Mouse (Mus musculus) midbrain, postnatal 0 days (tissue): ENCODE results near the gene Dnajc13. TPM values are rescaled to one million over a fixed set of nuclear protein-coding genes. Genes with fewer than 3 reads are reported as not detected.

Experiments used
- ATAC-seq: fragments of 200-750 bp; cut with Nextera tagmentation; 2 replicates; pipeline ENCODE4 v1.8.0; 2017; ENCODE audit warnings: moderate number of reproducible peaks, mild to moderate bottlenecking, moderate TSS enrichment, moderate library complexity; ENCODE audit not compliant: low FRiP score
- DNase-seq: peaks from one replicate; pipeline ENCODE4 v3.0.0-alpha.2; 2015; ENCODE audit warnings: low spot score
- H3K27ac ChIP-seq: fragments of 300-500 bp; sonication (generic); 2 replicates; pipeline ENCODE4 v1.5.1; 2014; ENCODE audit warnings: low read depth, mild to moderate bottlenecking, low read length, mixed read lengths
- H3K27me3 ChIP-seq: fragments of 300-500 bp; sonication (generic); 2 replicates; pipeline ENCODE4 v1.6.1; 2014; ENCODE audit warnings: low read length, control low read depth, mixed read lengths; ENCODE audit not compliant: insufficient read depth
- H3K36me3 ChIP-seq: fragments of 300-500 bp; sonication (generic); 2 replicates; pipeline ENCODE4 v1.6.1; 2014; ENCODE audit warnings: low read length, control low read depth, mixed read lengths; ENCODE audit not compliant: insufficient read depth
- H3K4me1 ChIP-seq: fragments of 300-500 bp; sonication (generic); 2 replicates; pipeline ENCODE4 v1.6.1; 2014; ENCODE audit warnings: mild to moderate bottlenecking, control low read depth, antibody characterized with exemption, low read length, mixed read lengths; ENCODE audit not compliant: insufficient read depth
- H3K4me2 ChIP-seq: fragments of 300-500 bp; sonication (generic); 2 replicates; pipeline ENCODE4 v1.6.1; 2014; ENCODE audit warnings: low read depth, mild to moderate bottlenecking, low read length, mixed read lengths; ENCODE audit not compliant: poor library complexity, severe bottlenecking
- H3K4me3 ChIP-seq: fragments of 300-500 bp; sonication (generic); 2 replicates; pipeline ENCODE4 v1.5.1; 2014; ENCODE audit warnings: low read depth, mild to moderate bottlenecking, low read length, moderate library complexity
- H3K9ac ChIP-seq: fragments of 300-500 bp; sonication (generic); replicated peaks from 2 replicates; pipeline ENCODE4 v1.6.1; 2014; ENCODE audit warnings: mild to moderate bottlenecking, low read length, moderate library complexity, mixed read lengths; ENCODE audit not compliant: poor library complexity, severe bottlenecking
- H3K9me3 ChIP-seq: fragments of 300-500 bp; sonication (generic); 2 replicates; pipeline ENCODE4 v1.6.1; 2016; ENCODE audit warnings: low read length, control low read depth
- CTCF ChIP-seq: IDR thresholded peaks from 2 replicates; pipeline ENCODE4 v1.5.1; 2016; ENCODE audit warnings: antibody characterized with exemption, mild to moderate bottlenecking
- WGBS: fragments of 180-500 bp; shearing (Covaris S2); extraction: QIAGEN DNeasy Blood & Tissue Kit; methylation state at CpG from one replicate; pipeline ENCODE4 v1.1.7; 2014; 5-methylcytosine and 5-hydroxymethylcytosine counted together
- polyA plus RNA-seq: library from polyadenylated mRNA; unstranded; fragments of >200 nt; fragmentation: Nextera tagmentation; extraction: Ambion mirVana; gene quantifications from 2 replicates; pipeline ENCODE4 v1.2.1, GENCODE M21; 2015
- total RNA-seq: library from RNA; depleted of rRNA; stranded (reverse); fragments of >200 nt; gene quantifications from 2 replicates; pipeline ENCODE4 v1.2.3, GENCODE M21; 2014

The Dnajc13 gene
- total and polyA plus RNA-seq, 2 experiments from 2014 or later = 16.7 to 76.4 TPM

DNA sequence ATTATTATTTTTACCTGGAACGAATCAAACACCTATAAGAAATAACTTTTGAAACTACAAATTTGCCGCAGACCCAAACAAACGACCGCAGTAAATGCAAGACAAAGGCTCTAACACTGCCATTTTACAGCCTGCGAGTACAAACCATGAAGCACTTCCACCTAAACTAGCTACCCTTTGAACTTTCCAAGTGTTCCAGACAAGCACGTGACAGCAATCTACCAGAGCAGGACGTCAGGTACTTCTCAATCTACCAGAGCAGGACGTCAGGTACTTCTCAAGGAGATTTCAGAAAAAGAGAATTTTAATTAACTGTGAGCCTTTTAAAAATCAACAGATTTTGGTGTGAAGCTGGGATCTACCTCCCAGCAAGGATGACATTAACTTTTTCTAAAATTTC lies 11.6 kb downstream of the Dnajc13 start:
- no peak overlapping the region for H3K27ac ChIP-seq
- TF ChIP-seq CTCF = no peak
- H3K36me3 ChIP-seq = no peaks in the 10 kb centered on the region
- H3K4me2 ChIP-seq = no peak overlapping the region
- WGBS = 89% methylated on average over 8 of the region's 8 CpGs
- no peak overlapping the region for H3K9ac ChIP-seq
- no peaks in the 10 kb centered on the region for H3K4me1 ChIP-seq
- H3K9me3 ChIP-seq = no peaks in the 10 kb centered on the region
- H3K27me3 ChIP-seq = no peaks in the 10 kb centered on the region
- no peak for DNase-seq
- no peak overlapping the region for H3K4me3 ChIP-seq
- no peak for ATAC-seq

- Histone ChIP-seq H3K4me2 (no peak overlapping the region), H3K4me1 (no peaks in the 10 kb centered on the region), H3K27ac (no peak overlapping the region), H3K9me3 (no peaks in the 10 kb centered on the region), H3K27me3 (no peaks in the 10 kb centered on the region), H3K9ac (no peak overlapping the region), H3K36me3 (no peaks in the 10 kb centered on the region), H3K4me3 (no peak overlapping the region)
- ATAC-seq (no peak), DNase-seq (no peak)
- WGBS = 81% methylated on average over 6 of the region's 6 CpGs
- no peak for TF ChIP-seq CTCF
Observed at GRCm38 (mm10) chr9:104247307-104247987, 15.3 kb downstream of the Dnajc13 start.

DNA sequence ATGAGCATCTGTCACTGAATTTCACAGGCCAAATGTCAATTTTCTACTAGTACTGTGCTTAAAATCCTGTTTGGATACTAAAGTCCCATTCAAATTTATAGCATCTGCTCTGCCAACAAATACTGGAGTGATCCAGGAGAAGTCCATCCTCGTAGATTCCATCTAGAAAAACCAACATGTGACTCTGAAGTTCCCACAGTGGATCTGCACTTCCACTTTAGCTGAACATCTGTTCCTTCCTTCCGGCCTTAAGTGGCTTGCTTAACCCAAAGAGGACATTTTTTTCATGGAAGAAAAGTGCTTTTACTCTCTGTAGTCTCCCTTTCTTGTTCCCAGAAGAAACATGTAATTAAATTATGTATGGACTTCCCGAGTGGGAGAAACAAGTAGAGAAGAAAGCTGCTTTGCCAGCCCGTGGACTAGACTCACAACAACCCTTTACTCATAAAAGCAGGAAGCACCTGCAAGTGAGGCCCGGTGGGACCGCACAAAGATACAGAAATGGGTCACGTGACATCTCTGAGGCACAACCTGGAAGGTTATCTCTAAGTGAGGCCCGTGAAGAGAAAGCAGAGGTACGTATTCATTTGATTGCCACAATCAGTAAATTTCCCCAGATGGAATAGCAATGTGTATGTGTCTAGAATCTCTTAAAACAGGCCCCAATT lies 18.8 kb downstream of the Dnajc13 start:
- WGBS = 78% methylated on average over 9 of the region's 9 CpGs
- no peak for TF ChIP-seq CTCF

GRCm38 (mm10) chr9:104240146-104240545 lies 22.6 kb downstream of the Dnajc13 start:
- no peaks in the 10 kb centered on the region for H3K9me3 ChIP-seq
- no peaks in the 10 kb centered on the region for H3K4me1 ChIP-seq
- DNase-seq (no peak), ATAC-seq (no peak)
- no peak for TF ChIP-seq CTCF
- WGBS = 96% methylated on average over 7 of the region's 7 CpGs
- H3K27ac ChIP-seq = no peak overlapping the region
- no peak overlapping the region for H3K4me2 ChIP-seq
- no peak overlapping the region for H3K4me3 ChIP-seq
- no peak overlapping the region for H3K9ac ChIP-seq
- no peaks in the 10 kb centered on the region for H3K27me3 ChIP-seq
- peaks cover 17% of the 10 kb centered on the region for H3K36me3 ChIP-seq

More for the DNA sequence above, 18.8 kb downstream of the Dnajc13 start:
- no peak overlapping the region for H3K9ac ChIP-seq
- DNase-seq (no peak), ATAC-seq (no peak)
- no peak overlapping the region for H3K27ac ChIP-seq
- H3K9me3 ChIP-seq = no peaks in the 10 kb centered on the region
- H3K4me2 ChIP-seq = no peak overlapping the region
- no peaks in the 10 kb centered on the region for H3K36me3 ChIP-seq
- H3K4me3 ChIP-seq = no peak overlapping the region
- no peaks in the 10 kb centered on the region for H3K27me3 ChIP-seq
- no peaks in the 10 kb centered on the region for H3K4me1 ChIP-seq

- Histone ChIP-seq H3K4me2 (no peak overlapping the region), H3K9ac (no peak overlapping the region), H3K27me3 (no peaks in the 10 kb centered on the region), H3K36me3 (peaks cover 17% of the 10 kb centered on the region), H3K9me3 (no peaks in the 10 kb centered on the region), H3K4me3 (no peak overlapping the region), H3K27ac (no peak overlapping the region), H3K4me1 (no peaks in the 10 kb centered on the region)
- no peak for TF ChIP-seq CTCF
- DNase-seq = no peak
- ATAC-seq = no peak
- 90% methylated on average over 8 of the region's 8 CpGs for WGBS
Observed at GRCm38 (mm10) chr9:104239076-104239475, 23.7 kb downstream of the Dnajc13 start.

DNA sequence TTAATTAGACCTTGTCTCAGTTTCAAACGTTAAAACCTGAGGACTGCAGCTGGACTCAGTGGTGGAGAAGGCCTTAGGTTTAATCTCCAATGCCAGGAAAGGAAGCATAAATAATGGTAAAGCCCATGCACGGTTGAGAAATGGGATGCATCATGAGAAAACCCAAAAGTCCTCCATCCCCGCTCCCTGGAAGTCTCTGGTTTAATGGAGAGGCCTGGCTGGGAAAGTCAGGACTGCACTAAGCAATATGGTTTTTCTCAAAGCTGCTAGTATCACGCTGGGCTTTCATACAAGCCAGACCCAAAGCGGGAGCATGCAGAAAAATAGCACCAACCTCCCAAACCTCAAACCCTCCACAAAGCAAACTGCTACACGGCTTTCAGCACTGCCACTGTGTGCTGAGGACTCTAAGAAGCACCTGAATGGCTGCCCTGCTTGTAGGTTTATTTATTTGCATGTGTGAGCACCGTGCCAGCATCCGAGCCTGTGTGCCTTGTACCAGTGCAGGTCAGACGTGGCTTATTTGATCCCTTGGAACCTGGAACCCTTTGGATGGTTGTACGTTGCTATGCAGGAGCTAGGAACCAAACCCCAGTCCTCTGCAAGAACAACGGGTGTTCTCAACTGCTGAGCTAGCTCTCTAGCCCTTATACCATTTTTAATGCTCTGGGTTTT lies 26.3 kb downstream of the Dnajc13 start:
- Histone ChIP-seq H3K4me1 (no peaks in the 10 kb centered on the region), H3K27ac (no peak overlapping the region), H3K4me3 (no peak overlapping the region), H3K27me3 (no peaks in the 10 kb centered on the region), H3K36me3 (peaks cover 28% of the 10 kb centered on the region), H3K9ac (no peak overlapping the region), H3K4me2 (no peak overlapping the region), H3K9me3 (no peaks in the 10 kb centered on the region)
- TF ChIP-seq CTCF = no peak
- DNase-seq (no peak), ATAC-seq (no peak)
- WGBS = 90% methylated on average over 11 of the region's 11 CpGs
